Comparison of ENCODE assay signal across 27 mouse cellular contexts in the genomic region with DNA sequence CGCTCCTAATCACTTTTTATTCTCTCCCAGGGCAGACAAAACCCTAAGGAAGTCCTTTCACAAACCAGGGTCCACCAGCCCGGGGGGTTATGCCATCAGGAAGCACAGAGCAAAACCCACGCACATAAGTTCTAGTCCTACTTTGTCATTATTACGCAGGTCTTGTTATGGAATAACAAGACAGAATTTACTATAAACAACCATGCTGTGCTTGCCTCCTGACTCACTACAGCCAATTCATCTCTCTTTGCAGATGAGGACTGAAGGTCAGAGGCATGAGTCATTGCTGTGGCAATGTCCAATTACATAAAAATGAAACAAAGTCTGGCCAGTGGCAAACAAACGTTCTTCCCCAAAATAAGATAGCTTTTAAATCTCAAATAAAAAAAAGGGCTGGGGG. TPM values are rescaled to one million over a fixed set of nuclear protein-coding genes. Genes with fewer than 3 reads are reported as not detected.
DNase-seq lines count a peak whose midpoint lies in the region; ATAC-seq and TF ChIP-seq lines count a peak whose summit lies in the region.
"Had no signal": no experiment of that assay in that cellular context is flagged by ENCODE, and none has a peak within 500 bp of the region (broad histone marks: within the 10 kb centered on the region; RNA-seq: fewer than 3 reads in every experiment).

No protein-coding gene starts in this region.

- CTCF ChIA-PET in Patski (lab: Charles Lee), result interaction anchor here (0.5 to 1.7 kb wide), 3 partner anchors 12 to 157 kb away, joined by 3 to 4 read pairs (median 4); no protein-coding TSS in a partner anchor

- in situ Hi-C loops in Patski (cut with MboI; ENCODE audit: low pct_unique_long_range_greater_than_20kb), result no loop called here

- H3K27me3 ChIP-seq in Patski, result no peaks in the 10 kb centered on the region
- H3K27me3 ChIP-seq: embryonic facial prominence, embryonic 12.5 days; forebrain, embryonic 15.5 days; heart, embryonic 12.5 days; limb, embryonic 15.5 days; liver, embryonic 13.5 days; neural tube, embryonic 12.5 days had no signal

- TF ChIP-seq CTCF in Patski (IDR thresholded peaks at IDR 0.05), result no peak

- POLR2A ChIA-PET in Patski (lab: Charles Lee), result no interaction called here

- peak; percentile 85 for ATAC-seq in Patski
- ATAC-seq: forebrain, embryonic 15.5 days; intestine, postnatal 0 days; lung, postnatal 0 days; midbrain, embryonic 16.5 days had no signal

- peak; percentile 78 for DNase-seq in adrenal gland, adult 2 months
- no peak for DNase-seq in adrenal gland, postnatal 4 days (ENCODE audit: low spot score in 2 of 2)
- DNase-seq in 416B (ENCODE audit: low read depth) (peak; percentile 74), Patski (ENCODE audit: low read depth, low spot score) (no peak)
- peak; percentile 44 to 65 for DNase-seq in adrenal gland, postnatal 36 days
- no peak for DNase-seq in retina, postnatal 1 day
- no peak for DNase-seq in cerebellum, postnatal 36 days
- DNase-seq in layer of hippocampus, adult 9-11 months, result no peak
- DNase-seq: cerebellum, adult 8-10 months; cerebellum, postnatal 25 days; gastrocnemius, postnatal 25 days; heart, adult 18-20 months; heart, postnatal 4 days; kidney, adult 9 months; kidney, postnatal 14 days; liver, embryonic 13.5 days; lung, adult 18-20 months; right cerebral cortex, postnatal 14 days; thymus, postnatal 14 days had no signal

RNA-seq across cellular contexts. Expression of gene Rpap3, which starts 12.2 kb away (rescaled TPM):
- 10 to 100 TPM; 14.6 to 22.9 TPM for total RNA-seq in adrenal gland, adult 2 months (2021)
- polyA plus RNA-seq in adrenal gland, adult 2 months (2012; rRNA removed), result 1.1 and 1.2 TPM in 2 replicates
- 10 to 100 TPM; 25.6 to 26.9 TPM for total RNA-seq in adrenal gland, postnatal 4 days (2021)
- polyA plus RNA-seq in Patski (2021), result 32.9 TPM
- total RNA-seq in adrenal gland, postnatal 36 days (2021), result 10 to 100 TPM; 19.5 to 20.5 TPM

RNA-seq across cellular contexts. Expression of gene Endou, which starts 37.7 kb away (rescaled TPM):
- total RNA-seq in adrenal gland, adult 2 months (2021), result under 1 TPM; 0.35 to 0.66 TPM
- polyA plus RNA-seq in adrenal gland, adult 2 months (2012; rRNA removed), result 0.38 and 0.66 TPM in 2 replicates
- 1 to 10 TPM in 1 of 2 experiments, under 1 TPM in 1; 0.95 to 1.1 TPM for total RNA-seq in adrenal gland, postnatal 4 days (2021)
- polyA plus RNA-seq in Patski (2021), result 0.17 TPM
- under 1 TPM; 0.66 to 0.70 TPM for total RNA-seq in adrenal gland, postnatal 36 days (2021)
- polyA plus RNA-seq: liver, embryonic 13.5 days had no signal

Comparison
In these comparisons a context has a peak if more than half of its experiments do, and no peak if none do; other contexts are left out.
1. DNase-seq: peak in adrenal gland, adult 2 months (single experiment), 416B (single experiment) and adrenal gland, postnatal 36 days (2 of 2); none in adrenal gland, postnatal 4 days (0 of 2), Patski (single experiment), retina, postnatal 1 day (single experiment), cerebellum, postnatal 36 days (0 of 2) and layer of hippocampus, adult 9-11 months (single experiment).